Mouse (Mus musculus): Measurements from ENCODE around the gene Hist1h4f. TPM values are rescaled to one million over a fixed set of nuclear protein-coding genes. Genes with fewer than 3 reads are reported as not detected.

The Hist1h4f gene
- polyA plus RNA-seq, 1 experiment from 2014 or later: not detected

Small RNA genes within 50 kb of the gene (microRNA-seq; reads per million reads assigned to microRNA genes)
- gene Gm44297 (not detected), gene Gm44359 (not detected), gene Gm44394 (not detected), gene n-TStga1 (0.69 reads per million)

Other genes with a start within 250 kb of the Hist1h4f start
- gene Zfp322a, start 182.4 kb downstream of the Hist1h4f start, polyA plus RNA-seq (2015; fragmentation: Nextera tagmentation; extraction: Ambion mirVana): 55.5 and 57.4 TPM in 2 replicates
- 9.1 and 11.0 TPM in 2 replicates for gene Abt1, start 127.8 kb downstream of the Hist1h4f start, polyA plus RNA-seq (2015; fragmentation: Nextera tagmentation; extraction: Ambion mirVana)
- 0.10 and 0.31 TPM in 2 replicates for gene Btn1a1, start 85.7 kb downstream of the Hist1h4f start, polyA plus RNA-seq (2015; fragmentation: Nextera tagmentation; extraction: Ambion mirVana)
- 0.15 TPM in 1 of 2 replicates, not detected in the other for gene Btn2a2, start 62.8 kb downstream of the Hist1h4f start, polyA plus RNA-seq (2015; fragmentation: Nextera tagmentation; extraction: Ambion mirVana)
- gene Hist1h4h, start 20.6 kb downstream of the Hist1h4f start, polyA plus RNA-seq (2015; fragmentation: Nextera tagmentation; extraction: Ambion mirVana): 1.5 and 3.0 TPM in 2 replicates
- gene Hist1h2af, start 17.7 kb downstream of the Hist1h4f start, polyA plus RNA-seq (2015; fragmentation: Nextera tagmentation; extraction: Ambion mirVana): not detected in 2 replicates
- gene Hist1h3g, start 16.2 kb downstream of the Hist1h4f start, polyA plus RNA-seq (2015; fragmentation: Nextera tagmentation; extraction: Ambion mirVana): not detected in 2 replicates
- 0.27 TPM in 1 of 2 replicates, not detected in the other for gene Hist1h2bh, start 8.3 kb downstream of the Hist1h4f start, polyA plus RNA-seq (2015; fragmentation: Nextera tagmentation; extraction: Ambion mirVana)
- gene Hist1h3f, start 7.6 kb downstream of the Hist1h4f start, polyA plus RNA-seq (2015; fragmentation: Nextera tagmentation; extraction: Ambion mirVana): not detected in 2 replicates
- 0.07 TPM in 1 of 2 replicates, not detected in the other for gene Hist1h1d, start 1.6 kb upstream of the Hist1h4f start, polyA plus RNA-seq (2015; fragmentation: Nextera tagmentation; extraction: Ambion mirVana)
- 1.0 and 1.4 TPM in 2 replicates for gene Hist1h3e, start 10.7 kb upstream of the Hist1h4f start, polyA plus RNA-seq (2015; fragmentation: Nextera tagmentation; extraction: Ambion mirVana)
- 7.7 and 11.6 TPM in 2 replicates for gene Hist1h2ae, start 19.6 kb upstream of the Hist1h4f start, polyA plus RNA-seq (2015; fragmentation: Nextera tagmentation; extraction: Ambion mirVana)
- 0.36 and 0.86 TPM in 2 replicates for gene Hist1h2bg, start 19.7 kb upstream of the Hist1h4f start, polyA plus RNA-seq (2015; fragmentation: Nextera tagmentation; extraction: Ambion mirVana)
- gene Hist1h2bf, start 22.5 kb upstream of the Hist1h4f start, polyA plus RNA-seq (2015; fragmentation: Nextera tagmentation; extraction: Ambion mirVana): not detected in 2 replicates
- not detected in 2 replicates for gene Hist1h2ad, start 22.7 kb upstream of the Hist1h4f start, polyA plus RNA-seq (2015; fragmentation: Nextera tagmentation; extraction: Ambion mirVana)
- 0.53 and 0.60 TPM in 2 replicates for gene Hist1h3d, start 24.1 kb upstream of the Hist1h4f start, polyA plus RNA-seq (2015; fragmentation: Nextera tagmentation; extraction: Ambion mirVana)
- 21.8 and 27.6 TPM in 2 replicates for gene Hist1h4d, start 29.9 kb upstream of the Hist1h4f start, polyA plus RNA-seq (2015; fragmentation: Nextera tagmentation; extraction: Ambion mirVana)
- 1.0 and 1.4 TPM in 2 replicates for gene Hist1h2be, start 69.5 kb upstream of the Hist1h4f start, polyA plus RNA-seq (2015; fragmentation: Nextera tagmentation; extraction: Ambion mirVana)
- gene Hist1h1e, start 70.9 kb upstream of the Hist1h4f start, polyA plus RNA-seq (2015; fragmentation: Nextera tagmentation; extraction: Ambion mirVana): 3.3 and 4.4 TPM in 2 replicates
- gene Hist1h2ac, start 132.3 kb upstream of the Hist1h4f start, polyA plus RNA-seq (2015; fragmentation: Nextera tagmentation; extraction: Ambion mirVana): 0.23 and 0.32 TPM in 2 replicates
- gene Hist1h2bc, start 132.6 kb upstream of the Hist1h4f start, polyA plus RNA-seq (2015; fragmentation: Nextera tagmentation; extraction: Ambion mirVana): 14.9 and 17.1 TPM in 2 replicates
- not detected in 2 replicates for gene Hist1h1t, start 144.2 kb upstream of the Hist1h4f start, polyA plus RNA-seq (2015; fragmentation: Nextera tagmentation; extraction: Ambion mirVana)
- 1.8 and 3.2 TPM in 2 replicates for gene Hist1h4c, start 146.8 kb upstream of the Hist1h4f start, polyA plus RNA-seq (2015; fragmentation: Nextera tagmentation; extraction: Ambion mirVana)
- 2.8 and 3.8 TPM in 2 replicates for gene Hfe, start 159.2 kb upstream of the Hist1h4f start, polyA plus RNA-seq (2015; fragmentation: Nextera tagmentation; extraction: Ambion mirVana)
- gene Hist1h1c, start 187.2 kb upstream of the Hist1h4f start, polyA plus RNA-seq (2015; fragmentation: Nextera tagmentation; extraction: Ambion mirVana): 7.1 and 8.7 TPM in 2 replicates
- 0.76 TPM in 1 of 2 replicates, not detected in the other for gene Hist1h3c, start 194.0 kb upstream of the Hist1h4f start, polyA plus RNA-seq (2015; fragmentation: Nextera tagmentation; extraction: Ambion mirVana)
- gene Hist1h2bb, start 195.1 kb upstream of the Hist1h4f start, polyA plus RNA-seq (2015; fragmentation: Nextera tagmentation; extraction: Ambion mirVana): not detected in 2 replicates
- gene Hist1h2ab, start 199.5 kb upstream of the Hist1h4f start, polyA plus RNA-seq (2015; fragmentation: Nextera tagmentation; extraction: Ambion mirVana): 1.1 and 6.2 TPM in 2 replicates
- gene Hist1h3b, start 200.6 kb upstream of the Hist1h4f start, polyA plus RNA-seq (2015; fragmentation: Nextera tagmentation; extraction: Ambion mirVana): 0.89 and 1.1 TPM in 2 replicates
- 0.98 and 1.8 TPM in 2 replicates for gene Hist1h4b, start 205.4 kb upstream of the Hist1h4f start, polyA plus RNA-seq (2015; fragmentation: Nextera tagmentation; extraction: Ambion mirVana)
- 0.47 and 0.72 TPM in 2 replicates for gene Hist1h4a, start 209.6 kb upstream of the Hist1h4f start, polyA plus RNA-seq (2015; fragmentation: Nextera tagmentation; extraction: Ambion mirVana)
- 0.40 and 0.68 TPM in 2 replicates for gene Hist1h3a, start 210.7 kb upstream of the Hist1h4f start, polyA plus RNA-seq (2015; fragmentation: Nextera tagmentation; extraction: Ambion mirVana)
- gene Hist1h1a, start 212.0 kb upstream of the Hist1h4f start, polyA plus RNA-seq (2015; fragmentation: Nextera tagmentation; extraction: Ambion mirVana): 0.30 TPM in 1 of 2 replicates, not detected in the other
- not detected in 2 replicates for gene Trim38, start 218.3 kb upstream of the Hist1h4f start, polyA plus RNA-seq (2015; fragmentation: Nextera tagmentation; extraction: Ambion mirVana)